Mouse (Mus musculus) lung, postnatal 0 days (tissue): ENCODE results near the gene Dlg2.

Source experiments
- CTCF ChIP-seq: IDR thresholded peaks from 2 replicates; pipeline ENCODE4 v1.5.1; 2016; ENCODE audit warnings: antibody characterized with exemption, mild to moderate bottlenecking
- EP300 ChIP-seq: IDR thresholded peaks from 2 replicates; pipeline ENCODE4 v1.6.1; 2016; ENCODE audit warnings: antibody characterized with exemption, mild to moderate bottlenecking, control low read depth

- TF ChIP-seq EP300 (peak; percentile 35; the same call in 1 of the 2 replicates), CTCF (no peak)
Observed at GRCm38 (mm10) chr7:92322342-92323069, 1846.0 kb downstream of the Dlg2 start.
